Mouse (Mus musculus) naive thymus-derived CD4-positive, alpha-beta T cell, adult 2 months (primary cell): Measurements from ENCODE around the gene Lclat1.
"Not testable (repeated sequence)": the region's sequence is repeated elsewhere in the genome, so short reads cannot be mapped to it uniquely, and the experiment has no call there.

ENCODE experiments used
- DNase-seq: peaks from one replicate; pipeline ENCODE4 v3.0.0-alpha.2; 2011; ENCODE audit warnings: low read depth

Gene Lclat1

GRCm38 (mm10) chr17:73142029-73142428, 34.2 kb downstream of the Lclat1 start:
- peak; percentile 36 for DNase-seq

- peak; percentile 46 for DNase-seq
Observed at GRCm38 (mm10) chr17:73142445-73142844, 34.7 kb downstream of the Lclat1 start.

- DNase-seq, result no peak
Observed at GRCm38 (mm10) chr17:73145426-73145825, 37.6 kb downstream of the Lclat1 start.

GRCm38 (mm10) chr17:73148607-73149006, 40.8 kb downstream of the Lclat1 start:
- no peak for DNase-seq

- not testable (repeated sequence) for DNase-seq
Observed at GRCm38 (mm10) chr17:73152790-73153525, 45.2 kb downstream of the Lclat1 start.

- DNase-seq, result peak; percentile 27
Observed at GRCm38 (mm10) chr17:73153672-73154071, 45.9 kb downstream of the Lclat1 start.

GRCm38 (mm10) chr17:73156606-73157005, 48.8 kb downstream of the Lclat1 start:
- DNase-seq, result no peak

GRCm38 (mm10) chr17:73161795-73162194, 54.0 kb downstream of the Lclat1 start:
- DNase-seq, result peak; percentile 58

- DNase-seq, result peak; percentile 81
Observed at GRCm38 (mm10) chr17:73162445-73163208, 54.8 kb downstream of the Lclat1 start.

- DNase-seq, result peak; percentile 84
Observed at GRCm38 (mm10) chr17:73163597-73163996, 55.8 kb downstream of the Lclat1 start.

GRCm38 (mm10) chr17:73164121-73164520, 56.3 kb downstream of the Lclat1 start:
- no peak for DNase-seq

- DNase-seq, result peak; percentile 63
Observed at GRCm38 (mm10) chr17:73169461-73169860, 61.7 kb downstream of the Lclat1 start.

GRCm38 (mm10) chr17:73170141-73170540, 62.4 kb downstream of the Lclat1 start:
- DNase-seq, result no peak

- peak; percentile 85 for DNase-seq
Observed at GRCm38 (mm10) chr17:73174083-73174562, 66.3 kb downstream of the Lclat1 start.

GRCm38 (mm10) chr17:73175720-73176119, 67.9 kb downstream of the Lclat1 start:
- DNase-seq, result no peak

- no peak for DNase-seq
Observed at GRCm38 (mm10) chr17:73177079-73177478, 69.3 kb downstream of the Lclat1 start.

GRCm38 (mm10) chr17:73186929-73187328, 79.1 kb downstream of the Lclat1 start:
- no peak for DNase-seq

- DNase-seq, result no peak
Observed at GRCm38 (mm10) chr17:73194146-73194545, 86.4 kb downstream of the Lclat1 start.

GRCm38 (mm10) chr17:73194575-73194974, 86.8 kb downstream of the Lclat1 start:
- no peak for DNase-seq

- no peak for DNase-seq
Observed at GRCm38 (mm10) chr17:73195074-73195723, 87.4 kb downstream of the Lclat1 start.

- peak; percentile 55 for DNase-seq
Observed at GRCm38 (mm10) chr17:73196139-73196538, 88.4 kb downstream of the Lclat1 start.

GRCm38 (mm10) chr17:73197724-73198123, 89.9 kb downstream of the Lclat1 start:
- DNase-seq, result no peak

- DNase-seq, result peak; percentile 67
Observed at GRCm38 (mm10) chr17:73199387-73199786, 91.6 kb downstream of the Lclat1 start.
